Mouse (Mus musculus): ENCODE measurements around the gene Hdgfl2.

- TF ChIP-seq POLR2A (IDR thresholded peaks at IDR 0.05; ENCODE audit: insufficient read depth, low read depth, low read length) (no peak), CTCF (IDR thresholded peaks at IDR 0.05) (no peak), EP300 (IDR thresholded peaks at IDR 0.05; ENCODE audit: insufficient read depth, low read depth, low read length) (no peak)
Measured at GRCm38 (mm10) chr17:56092312-56092711, 12.9 kb downstream of the Hdgfl2 start.
